Mouse (Mus musculus) intestine, postnatal 0 days (tissue): ENCODE results near the gene U90926. TPM values are rescaled to one million over a fixed set of nuclear protein-coding genes. Genes with fewer than 3 reads are reported as not detected.

ENCODE experiments used
- ATAC-seq: fragments of 200-750 bp; cut with Nextera tagmentation; 2 replicates; pipeline ENCODE4 v1.8.0; 2017; ENCODE audit warnings: mild to moderate bottlenecking, moderate TSS enrichment, moderate library complexity
- H3K27ac ChIP-seq: fragments of 300-500 bp; sonication (generic); 2 replicates; pipeline ENCODE4 v1.5.1; 2014; ENCODE audit warnings: mild to moderate bottlenecking, low read depth, low read length, moderate library complexity
- H3K27me3 ChIP-seq: fragments of 300-500 bp; sonication (generic); replicated peaks from 2 replicates; pipeline ENCODE4 v1.6.1; 2014; ENCODE audit warnings: low read length, mixed read lengths; ENCODE audit not compliant: control insufficient read depth, insufficient read depth
- H3K36me3 ChIP-seq: fragments of 300-500 bp; sonication (generic); 2 replicates; pipeline ENCODE4 v1.6.1; 2014; ENCODE audit warnings: mild to moderate bottlenecking, moderate library complexity; ENCODE audit not compliant: control insufficient read depth, insufficient read depth
- H3K4me1 ChIP-seq: fragments of 300-500 bp; sonication (generic); replicated peaks from 2 replicates; pipeline ENCODE4 v1.6.1; 2014; ENCODE audit warnings: antibody characterized with exemption, low read length, mixed read lengths; ENCODE audit not compliant: control insufficient read depth, insufficient read depth
- H3K4me2 ChIP-seq: fragments of 300-500 bp; sonication (generic); replicated peaks from 2 replicates; pipeline ENCODE4 v1.6.1; 2014; ENCODE audit warnings: low read depth, mild to moderate bottlenecking, moderate library complexity
- H3K4me3 ChIP-seq: fragments of 300-500 bp; sonication (generic); 2 replicates; pipeline ENCODE4 v1.5.1; 2014; ENCODE audit warnings: low read depth, low read length
- H3K9ac ChIP-seq: fragments of 300-500 bp; sonication (generic); 2 replicates; pipeline ENCODE4 v1.6.1; 2014; ENCODE audit warnings: mild to moderate bottlenecking, low read depth, low read length
- H3K9me3 ChIP-seq: fragments of 300-500 bp; sonication (generic); 2 replicates; pipeline ENCODE4 v1.6.1; 2016; ENCODE audit warnings: mixed run types; ENCODE audit not compliant: control insufficient read depth
- CTCF ChIP-seq: sonication (generic); IDR thresholded peaks from 2 replicates; pipeline ENCODE4 v1.5.1; 2016; ENCODE audit warnings: low read depth, mild to moderate bottlenecking, control low read depth, antibody characterized with exemption, moderate library complexity
- WGBS: fragments of 180-500 bp; shearing (Covaris S2); extraction: QIAGEN DNeasy Blood & Tissue Kit; methylation state at CpG from one replicate; pipeline ENCODE4 v1.1.7; 2014; 5-methylcytosine and 5-hydroxymethylcytosine counted together
- polyA plus RNA-seq: library from polyadenylated mRNA; unstranded; fragments of >200 nt; fragmentation: Nextera tagmentation; extraction: Ambion mirVana; gene quantifications from 2 replicates; pipeline ENCODE4 v1.2.1, GENCODE M21; 2015

Gene U90926
- polyA plus RNA-seq, 1 experiment from 2014 or later, result not detected

- H3K27ac ChIP-seq, result peak overlapping the region; percentile 57
- H3K4me3 ChIP-seq, result no peak overlapping the region
- WGBS, result 66% methylated on average over 7 of the region's 7 CpGs
- H3K4me2 ChIP-seq, result no peak overlapping the region
- no peak overlapping the region for H3K9ac ChIP-seq
- no peaks in the 10 kb centered on the region for H3K27me3 ChIP-seq
- ATAC-seq, result peak; percentile 57; the same call in 1 of the 2 replicates
- TF ChIP-seq CTCF, result no peak
- H3K36me3 ChIP-seq, result peaks cover 71% of the 10 kb centered on the region
- no peaks in the 10 kb centered on the region for H3K4me1 ChIP-seq
- no peaks in the 10 kb centered on the region for H3K9me3 ChIP-seq
Observed at GRCm38 (mm10) chr5:92188881-92189483, 26.2 kb downstream of the U90926 start.

DNA sequence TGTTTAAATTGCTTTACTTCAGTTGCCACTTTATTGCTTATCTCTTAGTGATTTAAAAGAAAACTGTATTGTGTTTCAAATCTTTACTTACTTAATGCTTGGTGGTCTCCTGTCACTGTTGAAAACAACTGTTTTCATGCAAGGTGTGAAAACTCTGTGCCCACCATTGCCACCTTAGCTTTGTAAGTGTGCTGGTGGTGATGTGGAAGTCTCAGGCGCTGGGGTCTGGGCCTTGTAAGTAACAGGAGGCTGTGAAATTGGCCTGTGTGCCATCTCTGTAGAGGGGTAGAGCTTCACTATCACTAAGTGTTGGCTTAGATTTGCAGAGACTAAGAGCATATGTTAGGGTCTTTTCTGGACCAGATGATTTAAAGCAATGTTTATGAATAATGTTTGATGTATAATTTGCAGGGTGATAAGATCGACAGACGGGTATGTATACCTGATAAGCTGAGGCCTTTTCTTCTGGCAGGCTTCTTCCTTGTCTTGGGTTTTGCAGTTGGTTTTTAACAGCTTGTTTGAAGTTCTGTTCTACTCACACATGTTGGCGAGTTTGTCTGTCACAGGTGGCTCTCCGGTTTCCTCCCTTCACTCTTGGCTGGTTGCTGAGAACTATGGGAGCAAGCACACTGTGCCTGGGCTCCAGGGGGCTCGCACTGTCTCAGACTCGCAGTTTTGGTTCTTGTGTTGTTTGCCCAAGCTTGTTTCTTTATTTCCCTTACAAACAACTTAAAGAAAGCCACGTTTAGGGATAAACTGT lies 32.0 kb downstream of the U90926 start:
- H3K4me1 ChIP-seq, result no peaks in the 10 kb centered on the region
- ATAC-seq, result no peak
- WGBS, result 71% methylated on average over 8 of the region's 8 CpGs
- H3K27ac ChIP-seq, result no peak overlapping the region
- H3K27me3 ChIP-seq, result no peaks in the 10 kb centered on the region
- no peak overlapping the region for H3K9ac ChIP-seq
- no peak overlapping the region for H3K4me3 ChIP-seq
- peaks cover 78% of the 10 kb centered on the region for H3K36me3 ChIP-seq
- no peaks in the 10 kb centered on the region for H3K9me3 ChIP-seq
- H3K4me2 ChIP-seq, result no peak overlapping the region
- TF ChIP-seq CTCF, result no peak

DNA sequence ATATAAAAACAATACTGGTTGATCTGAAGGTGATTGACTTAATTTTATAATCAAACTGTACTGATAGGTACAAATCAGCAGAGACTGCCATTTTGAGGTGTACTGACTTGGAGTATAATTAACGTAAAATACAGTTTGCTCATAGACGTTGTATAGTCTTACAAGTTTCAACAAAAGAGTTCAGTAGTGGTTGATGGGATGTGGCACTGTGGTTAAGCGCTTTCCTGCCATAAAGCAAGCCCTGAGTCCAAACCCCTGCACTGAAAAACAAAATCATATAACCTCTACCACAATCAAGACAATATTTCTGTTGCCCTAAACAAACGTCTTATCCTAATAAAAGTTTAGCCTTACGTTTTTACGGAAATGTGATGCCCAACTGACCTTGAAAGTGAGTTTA lies 49.2 kb downstream of the U90926 start:
- H3K9ac ChIP-seq, result no peak overlapping the region
- H3K36me3 ChIP-seq, result peaks cover 26% of the 10 kb centered on the region
- ATAC-seq, result no peak
- no peak for TF ChIP-seq CTCF
- no peaks in the 10 kb centered on the region for H3K27me3 ChIP-seq
- no peak overlapping the region for H3K27ac ChIP-seq
- H3K4me3 ChIP-seq, result no peak overlapping the region
- H3K4me2 ChIP-seq, result no peak overlapping the region
- H3K9me3 ChIP-seq, result no peaks in the 10 kb centered on the region
- H3K4me1 ChIP-seq, result no peaks in the 10 kb centered on the region
- 79% methylated on average over 6 of the region's 6 CpGs for WGBS

Other genes with a start within 250 kb of the U90926 start
- not detected in 2 replicates for gene Odaph, start 227.9 kb downstream of the U90926 start, polyA plus RNA-seq
- gene Cdkl2, start 171.5 kb downstream of the U90926 start, polyA plus RNA-seq, result 3.2 and 3.3 TPM in 2 replicates
- 121 and 132 TPM in 2 replicates for gene G3bp2, start 131.7 kb downstream of the U90926 start, polyA plus RNA-seq
- 61.5 and 68.8 TPM in 2 replicates for gene Uso1, start 77.5 kb downstream of the U90926 start, polyA plus RNA-seq
- gene Ppef2, start 40.9 kb upstream of the U90926 start, polyA plus RNA-seq, result 0.16 and 0.27 TPM in 2 replicates
- gene Naaa, start 62.8 kb upstream of the U90926 start, polyA plus RNA-seq, result 19.8 and 22.4 TPM in 2 replicates
- 15.8 and 17.3 TPM in 2 replicates for gene Sdad1, start 95.1 kb upstream of the U90926 start, polyA plus RNA-seq
- 0.05 and 0.18 TPM in 2 replicates for gene Cxcl9, start 112.7 kb upstream of the U90926 start, polyA plus RNA-seq
- 12.7 and 13.5 TPM in 2 replicates for gene Art3, start 116.4 kb upstream of the U90926 start, polyA plus RNA-seq
- gene Cxcl10, start 133.5 kb upstream of the U90926 start, polyA plus RNA-seq, result 2.0 and 2.2 TPM in 2 replicates
- gene Nup54, start 219.8 kb upstream of the U90926 start, polyA plus RNA-seq, result 16.4 and 18.4 TPM in 2 replicates